Mouse (Mus musculus): Measurements from ENCODE around the gene Ybx2. TPM values are rescaled to one million over a fixed set of nuclear protein-coding genes. Genes with fewer than 3 reads are reported as not detected.
"Not testable (repeated sequence)": the region's sequence is repeated elsewhere in the genome, so short reads cannot be mapped to it uniquely, and the experiment has no call there.

Ybx2 gene
- total RNA-seq, 2 experiments from 2014 or later: 4.6 to 14.7 TPM

- intact Hi-C loops (cut with DNase I): loop anchor here (2.0 kb wide), 1 partner anchor 14 kb away; the partner anchor contains the start of gene Ybx2
- peak; percentile 59 to 70 for DNase-seq (ENCODE audit: low spot score in 2 of 2)
These were observed 13.2 kb downstream of the Ybx2 start for GRCm38 (mm10) chr11:69948763-69949150.

GRCm38 (mm10) chr11:69950807-69951459, 15.3 kb downstream of the Ybx2 start:
- no peak for DNase-seq (ENCODE audit: low spot score in 2 of 2)
- intact Hi-C loops (cut with DNase I): no loop called here

- no peak for DNase-seq (ENCODE audit: low spot score in 2 of 2)
- intact Hi-C loops (cut with DNase I): no loop called here
These were observed 16.7 kb downstream of the Ybx2 start for GRCm38 (mm10) chr11:69952274-69952673.

GRCm38 (mm10) chr11:69953267-69953915, 17.8 kb downstream of the Ybx2 start:
- no peak for DNase-seq (ENCODE audit: low spot score in 2 of 2)

GRCm38 (mm10) chr11:69955618-69956017, 20.0 kb downstream of the Ybx2 start:
- intact Hi-C loops (cut with DNase I); DNase-seq (ENCODE audit: low spot score in 2 of 2): not testable (repeated sequence)

More at GRCm38 (mm10) chr11:69953267-69953915, 17.8 kb downstream of the Ybx2 start:
- intact Hi-C loops (cut with DNase I): no loop called here

- DNase-seq (ENCODE audit: low spot score in 2 of 2): no peak
- intact Hi-C loops (cut with DNase I): no loop called here
These were observed 20.6 kb downstream of the Ybx2 start for GRCm38 (mm10) chr11:69956218-69956617.

- intact Hi-C loops (cut with DNase I): no loop called here
- no peak for DNase-seq (ENCODE audit: low spot score in 2 of 2)
These were observed 25.0 kb downstream of the Ybx2 start for GRCm38 (mm10) chr11:69960616-69961015.

GRCm38 (mm10) chr11:69961841-69962240, 26.2 kb downstream of the Ybx2 start:
- no peak for DNase-seq (ENCODE audit: low spot score in 2 of 2)

GRCm38 (mm10) chr11:69964650-69965270, 29.2 kb downstream of the Ybx2 start, which contains the start of gene Cldn7:
Cldn7 (plus strand) TSS chr11:69964779.
- no peak for DNase-seq (ENCODE audit: low spot score in 2 of 2)
- intact Hi-C loops (cut with DNase I): loop anchor here (5.0 kb wide), 1 partner anchor 32 kb away; no protein-coding TSS in a partner anchor

More at GRCm38 (mm10) chr11:69961841-69962240, 26.2 kb downstream of the Ybx2 start:
- intact Hi-C loops (cut with DNase I): no loop called here

- DNase-seq (ENCODE audit: low spot score in 2 of 2): no peak
These were observed 29.8 kb downstream of the Ybx2 start for GRCm38 (mm10) chr11:69965271-69966005.

GRCm38 (mm10) chr11:69966006-69966859, 30.6 kb downstream of the Ybx2 start:
- DNase-seq (ENCODE audit: low spot score in 2 of 2): no peak
- intact Hi-C loops (cut with DNase I): loop anchor here (5.0 kb wide), 1 partner anchor 34 kb away; no protein-coding TSS in a partner anchor

More at GRCm38 (mm10) chr11:69965271-69966005, 29.8 kb downstream of the Ybx2 start:
- intact Hi-C loops (cut with DNase I): loop anchor here (5.0 kb wide), 1 partner anchor 33 kb away; no protein-coding TSS in a partner anchor

GRCm38 (mm10) chr11:69966860-69967517, 31.4 kb downstream of the Ybx2 start:
- intact Hi-C loops (cut with DNase I): loop anchor here (5.0 kb wide), 1 partner anchor 35 kb away; no protein-coding TSS in a partner anchor

GRCm38 (mm10) chr11:69968793-69969192, 33.2 kb downstream of the Ybx2 start:
- DNase-seq (ENCODE audit: low spot score in 2 of 2): no peak
- intact Hi-C loops (cut with DNase I): loop anchor here (5.0 kb wide), 1 partner anchor 36 kb away; no protein-coding TSS in a partner anchor

More at GRCm38 (mm10) chr11:69966860-69967517, 31.4 kb downstream of the Ybx2 start:
- no peak for DNase-seq (ENCODE audit: low spot score in 2 of 2)

- DNase-seq (ENCODE audit: low spot score in 2 of 2): no peak
- intact Hi-C loops (cut with DNase I): no loop called here
These were observed 34.6 kb downstream of the Ybx2 start for GRCm38 (mm10) chr11:69970222-69970621.

GRCm38 (mm10) chr11:69970775-69971174, 35.2 kb downstream of the Ybx2 start:
- intact Hi-C loops (cut with DNase I): no loop called here

GRCm38 (mm10) chr11:69974907-69975306, 39.3 kb downstream of the Ybx2 start:
- no peak for DNase-seq (ENCODE audit: low spot score in 2 of 2)
- intact Hi-C loops (cut with DNase I): no loop called here

More at GRCm38 (mm10) chr11:69970775-69971174, 35.2 kb downstream of the Ybx2 start:
- no peak for DNase-seq (ENCODE audit: low spot score in 2 of 2)

- no peak for DNase-seq (ENCODE audit: low spot score in 2 of 2)
- intact Hi-C loops (cut with DNase I): no loop called here
These were observed 40.7 kb downstream of the Ybx2 start for GRCm38 (mm10) chr11:69976271-69976670.

- intact Hi-C loops (cut with DNase I): loop anchor here (1.0 to 2.0 kb wide), 2 partner anchors 11 to 59 kb away; partner anchors contain the start of genes Eif5a and Gabarap
- DNase-seq (ENCODE audit: low spot score in 2 of 2): no peak
These were observed 44.2 kb downstream of the Ybx2 start for GRCm38 (mm10) chr11:69979827-69980195.

All from left cerebral cortex, postnatal 36 days (tissue).